Mouse (Mus musculus) cerebellum, postnatal 10 days (tissue): ENCODE measurements around the gene Fbxw7.
"Not testable (repeated sequence)": the region's sequence is repeated elsewhere in the genome, so short reads cannot be mapped to it uniquely, and the experiment has no call there.

ENCODE experiments used
- DNase-seq, 2 experiments: peaks; one replicate each; pipeline ENCODE4 v3.0.0; 2021; ENCODE audit warnings: mixed read lengths in 2 of 2

Gene Fbxw7

GRCm38 (mm10) chr3:84827617-84828016, 12.5 kb downstream of the Fbxw7 start:
- DNase-seq, result no peak

DNA sequence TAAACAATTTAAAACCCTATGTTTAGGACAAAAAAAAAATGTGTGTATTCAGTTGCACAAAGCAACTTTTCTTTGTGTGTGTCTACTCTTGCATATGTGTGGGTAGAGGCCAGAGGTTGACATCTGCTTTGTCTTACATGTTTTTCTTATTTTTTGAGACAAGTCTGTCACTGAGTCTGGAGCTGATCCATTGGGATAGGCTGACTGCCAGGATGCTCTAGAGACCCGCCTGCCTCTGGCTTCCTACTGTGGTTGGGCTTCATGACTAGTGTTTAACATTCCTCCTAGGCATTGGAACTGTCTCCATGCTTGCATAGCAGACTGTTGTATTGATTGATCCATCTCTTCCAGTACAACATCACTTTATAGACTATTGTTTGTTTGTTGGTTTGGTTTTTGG, 14.3 kb downstream of the Fbxw7 start:
- peak in 1 of 2 experiments; percentile 13 for DNase-seq

- no peak for DNase-seq
These were observed 21.0 kb downstream of the Fbxw7 start for GRCm38 (mm10) chr3:84836029-84836428.

GRCm38 (mm10) chr3:84837984-84838383, 22.9 kb downstream of the Fbxw7 start:
- DNase-seq, result no peak

DNA sequence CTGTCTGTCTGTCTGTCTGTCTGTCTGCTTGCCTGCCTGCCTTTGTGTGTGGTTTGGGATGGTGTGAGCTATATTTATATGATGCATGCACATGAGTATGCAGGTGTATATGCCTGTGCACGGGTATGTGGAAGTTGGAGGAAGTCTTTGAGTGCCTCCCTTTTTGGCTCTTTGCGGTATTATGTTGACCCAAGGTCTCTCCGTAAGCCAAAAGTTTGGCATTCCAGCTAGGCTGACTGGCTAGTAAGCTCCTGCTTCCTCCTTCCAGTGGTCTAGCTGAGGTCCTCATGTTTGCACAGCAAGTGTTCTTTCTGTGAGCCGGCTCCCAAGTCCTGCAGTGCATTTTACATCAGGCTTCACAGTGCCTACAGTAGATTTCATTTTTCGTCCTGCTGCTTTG, 24.4 kb downstream of the Fbxw7 start:
- no peak for DNase-seq

GRCm38 (mm10) chr3:84841271-84841670, 26.2 kb downstream of the Fbxw7 start:
- DNase-seq, result peak; percentile 28 to 63

GRCm38 (mm10) chr3:84842793-84843192, 27.7 kb downstream of the Fbxw7 start:
- no peak for DNase-seq

GRCm38 (mm10) chr3:84843594-84843993, 28.5 kb downstream of the Fbxw7 start:
- peak; percentile 75 to 87 for DNase-seq

- no peak for DNase-seq
These were observed 33.7 kb downstream of the Fbxw7 start for GRCm38 (mm10) chr3:84848798-84849197.

DNA sequence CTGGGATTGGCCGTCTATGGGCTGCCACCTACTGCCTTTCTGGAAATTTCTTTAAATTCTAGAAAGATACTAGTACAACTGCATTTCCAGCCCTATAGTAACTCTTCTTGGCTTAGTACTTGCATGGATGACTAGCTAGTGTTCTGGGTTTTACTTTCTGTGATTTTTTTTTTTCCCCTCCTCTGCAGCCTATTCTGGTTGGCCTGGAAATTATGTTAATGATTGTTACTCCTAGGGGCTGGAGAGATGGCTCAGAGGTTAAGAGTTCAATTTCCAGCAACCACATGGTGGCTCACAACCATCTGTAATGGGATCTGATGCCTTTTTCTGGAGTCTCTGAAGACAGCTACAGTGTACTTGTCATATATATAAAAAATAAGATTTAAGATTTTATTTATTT, 35.4 kb downstream of the Fbxw7 start:
- no peak for DNase-seq

DNA sequence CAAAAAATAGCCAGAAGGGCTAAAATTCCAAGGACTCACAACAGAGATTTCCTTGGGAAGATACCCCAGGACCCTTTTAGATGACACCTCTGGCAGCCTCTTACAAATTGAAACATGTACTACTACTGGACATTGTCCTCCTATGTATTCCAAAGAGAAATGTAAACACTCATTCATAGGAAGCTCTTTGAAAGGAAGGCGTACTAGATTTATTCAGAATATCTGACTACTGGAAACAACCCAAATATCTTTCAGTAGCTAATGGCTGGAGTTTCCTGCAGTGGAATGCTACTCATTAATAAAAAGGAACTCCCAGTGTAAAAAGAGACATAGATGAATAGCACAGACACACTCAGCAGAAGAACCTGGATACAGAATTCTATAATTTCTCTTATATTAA, 36.7 kb downstream of the Fbxw7 start:
- DNase-seq, result no peak

DNA sequence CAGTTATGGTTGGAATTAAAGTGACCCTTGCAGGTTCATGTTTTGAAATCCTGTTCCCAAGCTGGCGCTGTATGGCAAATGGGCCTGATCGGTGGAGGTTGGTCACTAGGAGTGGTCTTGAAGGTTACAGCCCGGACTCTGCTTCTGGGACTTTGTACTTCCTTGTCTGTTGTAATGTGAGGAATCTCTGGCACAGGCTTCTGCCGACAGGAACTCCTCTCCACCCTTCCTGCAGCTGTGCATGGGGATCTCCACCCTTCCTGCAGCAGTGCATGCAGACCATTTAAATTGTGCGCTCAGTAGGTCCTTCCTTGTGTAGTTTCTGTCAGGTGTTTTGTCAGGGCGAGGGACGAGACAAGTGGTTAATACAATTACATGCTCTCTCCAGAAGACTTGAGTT, 37.8 kb downstream of the Fbxw7 start:
- DNase-seq, result no peak

GRCm38 (mm10) chr3:84854440-84854839, 39.4 kb downstream of the Fbxw7 start:
- DNase-seq, result no peak

DNA sequence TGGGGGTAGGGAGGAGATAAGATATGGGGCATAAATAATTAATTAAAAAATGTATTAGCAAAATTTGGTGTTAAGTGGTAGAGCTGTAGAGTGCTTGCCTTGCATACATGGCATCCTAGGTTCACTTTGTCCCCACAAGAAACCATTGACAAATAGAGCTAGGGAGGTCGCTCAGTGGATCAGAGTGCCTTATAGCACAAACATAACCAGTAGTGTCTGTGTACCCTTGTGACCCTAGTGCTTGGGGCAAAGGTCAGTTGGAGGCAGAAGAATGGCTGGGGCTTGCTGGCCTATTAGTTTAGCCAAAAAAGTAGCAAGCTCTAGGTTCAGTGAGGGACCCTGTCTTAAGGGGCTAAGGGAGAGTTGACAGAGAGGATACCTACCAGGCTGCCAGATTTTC, 45.6 kb downstream of the Fbxw7 start:
- no peak for DNase-seq

- not testable (repeated sequence) for DNase-seq
These were observed 46.7 kb downstream of the Fbxw7 start for GRCm38 (mm10) chr3:84861817-84862216.

- no peak for DNase-seq
These were observed 50.6 kb downstream of the Fbxw7 start for GRCm38 (mm10) chr3:84865684-84866083.

DNA sequence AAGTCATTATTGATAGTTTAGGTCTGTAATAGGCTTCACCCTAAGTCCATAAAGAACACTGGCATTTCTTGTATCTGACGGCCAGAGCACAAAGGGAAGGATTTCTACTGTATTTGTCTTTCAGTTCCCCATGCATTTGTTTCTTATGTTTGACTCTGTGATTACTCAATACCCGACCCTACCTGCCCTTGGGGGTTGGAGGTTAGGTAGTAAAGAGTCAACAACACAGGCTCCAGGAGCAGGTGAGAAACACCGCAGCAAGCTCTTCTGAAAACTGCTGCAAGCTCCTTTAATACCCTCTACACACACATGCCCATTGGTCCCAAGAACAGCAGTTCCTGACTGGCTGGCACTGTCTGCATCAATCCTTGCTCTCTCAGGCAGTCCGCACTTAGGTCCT, 51.8 kb downstream of the Fbxw7 start:
- DNase-seq, result no peak

DNA sequence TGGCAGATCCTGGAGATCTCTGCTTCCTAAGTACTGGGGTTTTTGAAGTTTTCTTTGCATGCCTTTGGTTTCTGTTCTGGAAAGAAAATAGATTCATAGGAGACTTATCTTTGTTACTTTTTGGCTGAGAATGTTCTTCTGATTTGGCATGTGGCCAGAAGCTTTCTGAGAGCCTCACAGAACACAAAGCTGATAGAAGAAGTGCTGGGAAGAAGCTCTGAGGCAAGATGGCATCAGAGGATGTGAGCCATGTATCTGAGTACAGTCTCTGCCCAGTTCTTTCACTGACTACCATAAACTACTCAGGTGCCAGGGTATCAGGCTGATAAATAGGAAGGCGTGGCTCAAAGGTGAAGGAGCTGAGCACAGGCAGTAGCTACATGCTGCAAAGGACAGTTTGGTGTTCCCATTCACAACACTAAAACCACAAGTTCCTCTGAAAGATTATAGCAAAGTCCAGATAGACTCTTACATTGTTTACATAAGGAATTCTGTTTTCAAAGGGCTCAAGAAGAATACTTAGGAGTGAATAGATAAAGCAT, 52.4 kb downstream of the Fbxw7 start:
- no peak for DNase-seq

DNA sequence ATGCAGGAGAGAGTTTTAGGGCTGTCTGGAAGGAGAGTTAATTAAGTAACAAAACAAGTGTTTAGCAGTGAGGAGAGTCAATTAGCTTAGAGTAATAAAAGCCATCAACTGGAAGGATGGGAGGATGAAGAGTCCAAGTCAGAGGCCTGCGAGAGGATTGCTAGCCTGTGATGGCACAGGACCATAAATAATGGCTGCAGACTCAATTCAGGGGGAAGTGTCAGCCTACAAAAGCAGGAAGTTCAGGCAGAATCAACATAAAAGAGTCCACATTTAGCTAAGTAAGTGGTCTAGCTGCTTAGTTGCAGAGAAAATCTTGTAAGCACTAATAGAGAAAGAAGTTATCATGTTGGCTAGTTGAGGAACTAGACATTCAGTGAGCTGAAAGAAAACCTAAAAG, 52.9 kb downstream of the Fbxw7 start:
- DNase-seq, result no peak

DNA sequence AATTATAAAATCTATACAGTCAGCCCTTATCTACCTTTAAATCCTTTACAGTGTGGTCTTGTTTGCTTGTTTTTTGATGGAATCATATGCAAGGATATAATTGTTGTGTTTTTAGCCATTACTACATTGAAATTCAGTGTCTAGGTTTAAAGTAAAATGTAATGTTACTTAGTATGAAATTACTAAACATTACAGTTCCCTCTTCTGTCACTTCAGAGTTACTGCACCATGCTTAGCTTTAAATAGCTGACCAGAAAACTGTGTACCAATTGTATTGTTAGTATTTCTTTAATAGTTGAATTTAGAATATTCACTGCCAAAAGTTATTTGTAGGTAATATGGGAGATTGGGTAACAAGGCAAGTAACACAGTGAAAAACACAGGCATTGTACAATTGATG, 55.1 kb downstream of the Fbxw7 start:
- no peak for DNase-seq

GRCm38 (mm10) chr3:84875306-84875705, 60.2 kb downstream of the Fbxw7 start:
- no peak for DNase-seq

GRCm38 (mm10) chr3:84876211-84876610, 61.1 kb downstream of the Fbxw7 start:
- no peak for DNase-seq

GRCm38 (mm10) chr3:84883817-84884483, 68.9 kb downstream of the Fbxw7 start:
- peak in 1 of 2 experiments; percentile 5 for DNase-seq

DNA sequence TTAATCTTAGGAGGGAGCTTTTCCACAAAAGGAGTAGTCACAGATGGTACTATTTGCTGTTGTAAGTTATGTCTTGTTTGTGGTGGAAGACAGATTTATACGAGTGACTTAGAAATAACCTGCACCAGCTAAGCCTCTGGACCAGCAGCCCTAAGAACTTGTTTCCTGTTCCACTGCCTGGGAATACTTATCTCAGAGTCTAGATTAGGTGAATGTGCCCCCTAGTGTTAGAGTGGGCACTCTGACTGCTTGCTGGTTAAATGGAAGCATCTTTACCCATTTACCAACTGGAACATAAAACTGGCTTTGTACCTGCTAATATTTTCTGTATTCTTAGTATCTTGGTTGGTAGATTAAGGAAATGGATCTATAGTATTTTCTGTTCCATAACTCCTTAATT, 74.6 kb downstream of the Fbxw7 start:
- peak; percentile 25 to 29 for DNase-seq

- DNase-seq, result no peak
These were observed 75.9 kb downstream of the Fbxw7 start for GRCm38 (mm10) chr3:84890983-84891382.
